Mouse (Mus musculus) ES-Bruce4 (cell line): ENCODE measurements around the gene Slc43a2.

Experiments used
- CTCF ChIP-seq: IDR thresholded peaks from one replicate; pipeline ENCODE4 v1.8.1; 2011; ENCODE audit warnings: low read depth, low read length
- EP300 ChIP-seq: IDR thresholded peaks from 2 replicates; pipeline ENCODE4 v1.6.1; 2011; ENCODE audit warnings: low read depth, low read length; ENCODE audit not compliant: insufficient read depth
- POLR2A ChIP-seq: IDR thresholded peaks from one replicate; pipeline ENCODE4 v1.8.1; 2011; ENCODE audit warnings: low read length; ENCODE audit not compliant: insufficient read depth

DNA sequence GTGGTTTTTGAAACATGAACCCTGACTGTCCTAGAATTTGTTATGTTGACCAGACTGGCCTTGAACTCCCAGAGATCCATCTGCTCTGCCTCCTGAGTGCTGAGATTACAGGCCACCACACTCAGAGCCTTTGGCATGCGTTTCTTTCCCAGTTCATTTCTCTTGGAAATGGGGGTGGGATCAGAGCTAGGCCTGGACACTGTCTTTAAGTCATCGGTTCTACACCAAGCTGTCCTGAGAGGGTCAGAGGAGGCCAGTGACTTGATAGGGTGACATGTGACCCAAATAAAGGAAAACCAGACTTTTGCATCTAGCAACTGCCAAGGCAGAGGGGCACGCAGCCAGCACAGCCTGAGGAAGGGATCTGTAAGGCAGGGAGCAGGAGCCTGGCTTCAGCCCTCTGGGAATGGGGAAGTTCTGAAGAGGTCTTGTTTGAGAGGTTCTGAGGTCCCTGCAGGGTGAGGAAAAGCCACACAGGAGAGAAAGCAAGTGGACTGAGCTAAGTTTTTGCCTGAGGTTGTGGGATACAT, 65.3 kb downstream of the Slc43a2 start:
- TF ChIP-seq CTCF (no peak), POLR2A (no peak), EP300 (no peak)
